Mouse (Mus musculus) cerebellum, adult 8-10 months (tissue): ENCODE data around the gene Naa35.

Source experiments
- DNase-seq: peaks from one replicate; pipeline ENCODE4 v3.0.0; 2022

The Naa35 gene

DNA sequence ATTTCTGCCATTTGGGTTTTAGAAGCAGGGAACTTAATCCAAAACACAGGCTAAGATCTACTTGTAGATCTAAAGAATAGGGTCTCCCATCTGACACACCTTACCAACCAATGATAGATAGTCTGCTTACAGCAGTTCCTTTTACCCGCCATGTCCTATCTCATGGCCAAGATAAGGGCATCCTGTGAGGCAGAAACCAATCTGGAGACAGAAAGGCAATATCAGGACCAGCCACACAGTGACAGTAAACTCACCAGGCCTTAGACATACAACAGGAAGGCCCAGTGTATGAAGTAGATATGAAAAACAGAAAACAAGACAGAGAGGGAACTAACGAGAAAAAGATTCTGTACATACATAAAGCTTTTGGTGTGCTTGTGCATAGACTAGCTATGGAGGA is 57.8 kb downstream of the Naa35 start:
- DNase-seq = no peak

DNA sequence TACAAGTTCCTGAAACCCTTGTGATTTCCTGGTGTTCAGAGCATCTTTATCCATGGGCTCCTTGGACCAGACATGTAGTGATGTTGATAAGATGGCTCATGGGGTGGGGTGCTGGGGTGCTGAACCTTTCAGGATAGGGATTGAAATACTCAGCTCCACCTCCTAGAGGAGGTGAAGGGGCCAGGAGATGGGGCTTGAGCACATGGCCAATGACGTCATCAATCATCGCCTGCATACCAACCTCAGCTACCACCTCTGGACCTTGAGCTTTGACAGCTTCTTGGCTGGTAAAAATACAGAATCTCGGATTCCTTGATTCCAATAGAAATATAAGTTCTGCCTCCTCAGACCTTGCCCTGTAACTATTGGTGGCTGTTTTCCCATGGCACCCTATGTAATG is 60.4 kb downstream of the Naa35 start:
- DNase-seq = no peak

GRCm38 (mm10) chr13:59646674-59647244 is 61.7 kb downstream of the Naa35 start:
- DNase-seq = no peak

- DNase-seq = no peak
Measured at GRCm38 (mm10) chr13:59647484-59647883, 62.4 kb downstream of the Naa35 start.

DNA sequence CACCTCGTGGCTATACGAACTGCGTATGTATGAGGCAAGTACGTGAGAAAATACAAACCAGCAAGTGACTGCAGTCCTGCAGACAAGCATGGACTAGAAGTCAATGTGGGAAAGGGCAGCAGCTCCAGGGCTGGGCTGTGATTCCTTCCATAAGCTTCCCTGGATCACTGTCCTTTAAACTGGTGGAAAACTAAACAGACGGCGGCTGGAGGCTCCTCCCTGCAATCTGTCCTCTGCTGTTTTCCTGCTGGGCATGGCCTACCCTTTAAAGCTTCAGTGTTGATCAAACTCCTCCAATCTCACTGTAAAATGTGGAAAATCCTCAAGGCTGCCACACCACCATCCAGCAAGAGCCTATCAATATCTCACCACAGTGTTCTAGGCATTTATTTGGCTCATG is 63.5 kb downstream of the Naa35 start:
- DNase-seq = peak; percentile 60

DNA sequence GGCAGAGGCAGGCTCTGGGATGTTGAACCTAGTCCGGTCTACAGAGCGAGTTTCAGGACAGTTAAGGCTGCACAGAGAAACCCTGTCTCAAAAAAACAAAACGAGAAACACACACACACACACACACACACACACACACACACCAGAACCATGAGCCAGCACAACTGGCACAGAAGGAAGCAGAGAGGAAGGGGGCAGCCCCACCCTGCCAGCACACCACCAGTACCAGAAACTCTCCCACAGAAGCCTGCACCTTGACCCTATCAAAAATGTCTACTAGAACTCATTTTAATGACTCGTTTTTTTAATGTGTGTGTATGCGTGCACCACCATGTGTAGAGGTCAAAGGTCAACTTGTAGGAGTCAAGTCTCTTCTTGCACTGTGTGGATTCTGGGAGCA is 64.7 kb downstream of the Naa35 start:
- DNase-seq = no peak

DNA sequence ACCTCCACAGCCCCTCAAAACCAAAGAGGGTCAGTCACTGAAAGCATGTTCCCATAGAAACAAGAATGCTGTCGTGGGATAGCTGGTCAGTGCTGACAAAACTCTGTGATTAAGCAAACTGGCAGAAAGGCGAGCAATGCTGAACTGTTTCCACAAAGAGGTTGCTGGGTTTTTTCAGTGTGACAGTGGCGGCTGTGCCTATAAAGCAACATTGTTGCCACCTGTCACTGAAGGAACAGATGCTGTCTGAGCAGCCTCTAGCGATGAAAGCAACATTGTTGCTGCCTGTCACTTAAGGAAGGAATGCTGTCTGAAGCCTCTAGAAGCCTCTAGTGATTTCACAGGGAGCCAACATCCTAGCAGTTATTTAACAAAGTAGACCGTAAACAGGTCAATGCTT is 67.6 kb downstream of the Naa35 start:
- no peak for DNase-seq

DNA sequence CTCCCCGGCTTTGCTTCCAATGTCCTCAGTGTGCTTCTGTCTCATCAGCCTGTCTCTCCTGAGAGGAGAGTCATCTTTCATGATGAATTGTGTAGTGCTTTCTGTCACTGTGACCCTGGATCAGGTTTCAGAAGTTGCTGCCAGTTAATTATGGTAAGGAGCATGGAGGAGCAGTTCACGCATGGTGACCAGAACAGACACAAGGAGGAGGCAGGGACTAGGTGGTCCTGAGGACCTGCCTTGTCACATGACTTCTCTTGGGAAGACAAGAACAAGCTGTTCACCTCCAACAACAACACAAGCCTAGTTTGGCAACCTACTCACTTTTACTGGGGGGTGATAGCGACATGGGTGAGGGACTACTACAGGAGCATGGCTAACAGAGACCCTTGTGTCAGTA is 68.1 kb downstream of the Naa35 start:
- no peak for DNase-seq

DNA sequence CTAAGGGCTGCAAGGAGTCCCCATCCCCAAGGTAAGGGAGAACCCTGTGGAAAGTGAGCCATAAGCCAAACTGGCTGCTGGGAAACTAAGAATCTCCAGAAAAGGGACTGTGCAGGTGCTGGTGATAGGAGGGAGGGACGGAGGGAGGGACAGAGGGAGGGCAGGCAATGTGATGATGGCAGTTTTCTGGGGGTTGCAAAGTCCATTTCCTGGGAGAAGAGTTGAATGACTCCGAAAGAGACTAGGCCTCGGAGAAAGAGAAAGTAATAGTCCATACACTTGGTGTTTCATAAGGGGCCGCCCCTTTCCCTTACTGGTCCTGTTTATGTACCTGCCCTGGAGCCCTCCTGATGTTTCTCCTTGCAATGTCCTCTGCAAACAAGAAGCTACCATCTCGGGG is 69.4 kb downstream of the Naa35 start:
- DNase-seq = no peak

GRCm38 (mm10) chr13:59655718-59656315 is 70.8 kb downstream of the Naa35 start:
- DNase-seq = no peak

DNA sequence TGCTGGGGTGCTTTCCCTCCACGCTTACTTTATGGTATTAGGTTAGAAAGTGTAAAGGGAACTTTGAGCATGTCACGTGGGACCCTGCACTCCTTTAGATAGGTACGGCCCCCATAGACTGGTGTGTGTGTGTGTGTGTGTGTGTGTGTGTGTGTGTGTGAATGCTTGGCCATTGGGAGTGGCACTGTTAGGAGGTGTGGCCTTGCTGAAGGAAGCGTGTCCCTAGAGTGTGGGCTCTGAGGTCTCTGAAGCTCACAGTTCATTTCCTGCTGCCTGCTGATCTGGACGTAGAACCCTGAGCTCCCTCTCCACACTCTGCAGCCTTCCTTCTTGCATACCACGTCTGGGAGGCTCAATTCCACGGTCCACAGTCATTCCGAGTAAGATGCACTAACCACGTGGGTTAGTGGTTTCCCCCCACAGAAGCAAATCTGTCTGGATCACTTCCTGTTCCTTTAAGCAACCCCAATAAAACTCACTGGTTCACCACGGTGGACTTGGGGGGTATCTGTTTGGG is 71.3 kb downstream of the Naa35 start:
- no peak for DNase-seq

DNA sequence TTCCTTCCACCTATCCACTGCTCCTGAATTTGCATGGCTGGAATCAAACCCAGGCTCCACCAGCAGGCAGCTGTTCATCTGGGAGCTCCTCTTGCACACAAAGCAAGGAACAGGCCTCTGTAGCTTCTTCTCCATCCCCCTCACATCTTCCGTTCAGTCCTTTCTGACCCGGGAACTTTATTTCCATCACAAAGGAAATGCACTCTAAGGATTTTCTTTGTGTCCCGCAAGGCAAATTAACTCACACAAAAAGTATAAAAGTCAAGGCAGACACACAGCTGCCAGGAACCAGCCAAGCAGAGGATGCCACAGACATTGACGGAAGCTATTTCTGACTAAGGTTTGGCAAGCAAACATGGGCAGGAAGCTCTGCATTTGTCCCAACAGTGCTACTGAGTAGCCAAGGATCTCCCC is 71.9 kb downstream of the Naa35 start:
- DNase-seq = no peak

DNA sequence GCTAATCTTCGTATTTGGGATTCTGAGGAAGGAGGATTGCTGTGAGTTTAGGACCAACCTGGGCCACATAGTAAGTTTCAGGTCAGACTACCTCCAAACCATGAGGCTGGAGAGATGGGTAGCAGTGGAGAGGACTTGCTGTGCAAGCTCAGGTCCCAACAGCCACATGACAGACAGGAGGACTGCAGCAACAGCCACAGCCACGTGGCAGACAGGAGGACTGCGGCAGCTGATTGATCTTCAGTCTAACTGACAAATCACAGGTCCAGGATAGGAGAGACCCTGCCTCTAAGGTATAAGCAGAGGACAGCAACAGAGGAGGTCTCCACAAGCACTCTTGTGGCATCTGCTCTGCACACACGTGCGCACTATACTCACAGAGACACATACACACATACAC is 72.7 kb downstream of the Naa35 start:
- no peak for DNase-seq

- DNase-seq = no peak
Measured at GRCm38 (mm10) chr13:59660371-59660770, 75.3 kb downstream of the Naa35 start.

DNA sequence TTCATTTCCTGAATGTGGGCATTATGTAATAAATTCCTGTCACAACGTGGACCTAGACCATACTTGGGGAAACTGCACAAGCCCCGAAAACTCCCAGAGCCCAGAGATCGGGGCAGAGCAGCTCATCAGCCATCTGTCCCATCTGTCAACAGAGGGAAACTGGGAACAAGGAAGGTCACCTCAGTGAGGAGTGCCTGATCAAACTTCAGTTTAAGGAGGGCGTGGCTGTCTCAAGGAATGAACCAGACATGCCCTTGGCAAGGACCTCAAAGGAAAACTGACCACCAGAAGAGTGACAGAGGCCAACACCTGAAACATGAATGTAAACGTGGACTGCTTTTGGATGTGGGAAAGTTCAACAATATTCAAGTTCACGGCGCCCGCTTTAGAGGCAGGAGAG is 76.3 kb downstream of the Naa35 start:
- no peak for DNase-seq

- DNase-seq = no peak
Measured at GRCm38 (mm10) chr13:59661966-59662365, 76.9 kb downstream of the Naa35 start.

GRCm38 (mm10) chr13:59663939-59664712 is 79.1 kb downstream of the Naa35 start:
- DNase-seq = no peak

GRCm38 (mm10) chr13:59667763-59668162 is 82.7 kb downstream of the Naa35 start:
- no peak for DNase-seq

DNA sequence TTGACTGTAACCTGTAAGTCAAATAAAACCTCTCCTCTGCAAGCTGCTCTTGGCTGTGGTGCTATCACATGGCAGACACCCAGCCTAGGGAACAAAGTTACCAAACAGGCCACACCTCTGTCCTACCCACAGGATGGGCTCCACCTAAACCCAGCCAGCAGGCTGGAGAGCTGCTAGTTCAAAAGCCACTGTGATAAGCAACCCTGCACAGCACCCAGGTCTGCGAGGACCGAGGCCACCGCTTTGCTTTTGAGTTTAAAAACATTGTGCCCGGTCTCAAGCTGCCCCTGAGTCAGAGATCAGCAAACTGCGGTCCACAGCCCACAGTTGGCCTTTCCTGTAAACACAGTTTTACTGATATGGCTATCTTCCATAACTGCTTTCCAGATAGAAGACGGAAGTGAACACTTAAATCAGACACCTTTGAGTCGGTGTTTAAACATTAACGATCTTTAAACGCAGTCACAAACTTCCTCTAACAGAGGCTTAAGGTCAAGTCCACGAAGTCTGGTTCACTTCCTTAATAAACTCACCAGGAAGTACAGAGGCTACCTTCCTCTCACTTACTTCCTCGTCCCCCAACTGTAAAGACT is 83.5 kb downstream of the Naa35 start:
- no peak for DNase-seq

DNA sequence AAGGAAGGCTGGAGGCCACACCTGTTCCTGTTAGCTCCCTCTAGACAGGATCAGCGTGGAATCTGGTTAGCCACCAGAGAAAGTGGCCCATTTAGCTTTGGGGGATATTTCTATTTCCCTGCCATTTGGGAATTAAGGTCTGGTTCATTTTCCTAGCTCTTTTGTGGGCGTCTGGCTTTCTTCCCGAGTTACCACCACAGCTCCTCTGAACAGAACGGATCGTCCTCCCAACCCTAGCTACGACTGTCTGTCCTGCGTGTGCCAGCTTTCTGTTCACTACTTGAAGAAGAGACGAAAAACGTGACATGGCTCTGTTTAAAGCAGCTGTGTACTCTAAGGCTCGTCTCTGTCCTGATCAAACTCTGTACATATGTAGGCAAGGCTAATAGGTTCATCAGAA is 84.9 kb downstream of the Naa35 start:
- no peak for DNase-seq

- DNase-seq = no peak
Measured at GRCm38 (mm10) chr13:59671521-59671920, 86.5 kb downstream of the Naa35 start.

- DNase-seq = no peak
Measured at GRCm38 (mm10) chr13:59672248-59672647, 87.2 kb downstream of the Naa35 start.

GRCm38 (mm10) chr13:59673597-59673996 is 88.5 kb downstream of the Naa35 start:
- DNase-seq = no peak

DNA sequence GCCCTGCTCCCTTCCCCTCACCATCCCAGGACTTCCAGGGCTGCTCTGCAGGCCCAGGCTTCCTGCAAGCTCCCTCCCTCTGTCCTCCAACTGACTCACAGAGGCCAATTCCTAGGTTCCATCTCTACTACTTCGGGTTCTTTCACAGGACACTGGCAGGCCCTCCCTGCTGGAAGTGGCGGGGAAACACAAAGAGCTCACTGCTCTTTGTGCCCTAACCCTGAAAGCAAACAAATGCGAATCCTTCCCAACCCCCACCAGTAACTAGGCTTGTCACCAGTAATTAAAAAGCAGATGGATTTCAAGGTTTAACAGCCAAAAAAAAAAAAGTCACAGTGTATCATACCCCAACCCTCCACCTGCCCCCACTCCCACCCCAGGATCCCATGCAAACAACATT is 89.2 kb downstream of the Naa35 start:
- DNase-seq = no peak
